Mouse (Mus musculus) ES-E14 (cell line): ENCODE data around the gene Hist1h3e.

Experiments used
- CHD2 ChIP-seq: IDR thresholded peaks from 2 replicates; pipeline ENCODE4 v1.6.1; 2014; ENCODE audit warnings: mild to moderate bottlenecking, low read depth, low read length, inconsistent platforms
- MAFK ChIP-seq: IDR thresholded peaks from 2 replicates; pipeline ENCODE4 v1.6.1; 2014; ENCODE audit warnings: mild to moderate bottlenecking, low read depth, low read length, inconsistent platforms; ENCODE audit not compliant: insufficient read depth

DNA sequence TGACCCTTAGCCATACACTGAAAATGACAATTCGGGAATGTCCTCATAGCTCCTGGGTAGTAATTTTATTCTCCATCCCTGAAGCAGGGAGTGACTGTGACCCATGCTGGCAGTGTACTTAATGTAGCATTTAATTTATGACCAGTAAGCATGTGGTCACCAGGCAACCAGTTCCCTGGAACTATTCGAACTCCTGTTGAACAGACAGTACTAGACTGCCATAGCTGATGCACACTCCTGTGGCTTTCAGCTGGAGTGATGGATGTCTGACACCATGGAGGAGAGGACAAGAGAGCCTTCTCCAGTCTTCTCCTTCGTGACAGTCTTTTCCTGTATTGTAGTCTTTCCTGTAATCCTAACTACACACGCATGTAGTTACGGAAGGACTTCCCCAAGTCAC is 33.2 kb downstream of the Hist1h3e start:
- no peak for TF ChIP-seq MAFK
- no peak for TF ChIP-seq CHD2
